Mouse (Mus musculus): ENCODE measurements at regions not wholly inside any gene's neighbourhood (a gene's known extent, or its start where the extent isn't known, plus 50 kb on each side); places are given as distances from the start of the nearest gene placed in this dataset.

DNA sequence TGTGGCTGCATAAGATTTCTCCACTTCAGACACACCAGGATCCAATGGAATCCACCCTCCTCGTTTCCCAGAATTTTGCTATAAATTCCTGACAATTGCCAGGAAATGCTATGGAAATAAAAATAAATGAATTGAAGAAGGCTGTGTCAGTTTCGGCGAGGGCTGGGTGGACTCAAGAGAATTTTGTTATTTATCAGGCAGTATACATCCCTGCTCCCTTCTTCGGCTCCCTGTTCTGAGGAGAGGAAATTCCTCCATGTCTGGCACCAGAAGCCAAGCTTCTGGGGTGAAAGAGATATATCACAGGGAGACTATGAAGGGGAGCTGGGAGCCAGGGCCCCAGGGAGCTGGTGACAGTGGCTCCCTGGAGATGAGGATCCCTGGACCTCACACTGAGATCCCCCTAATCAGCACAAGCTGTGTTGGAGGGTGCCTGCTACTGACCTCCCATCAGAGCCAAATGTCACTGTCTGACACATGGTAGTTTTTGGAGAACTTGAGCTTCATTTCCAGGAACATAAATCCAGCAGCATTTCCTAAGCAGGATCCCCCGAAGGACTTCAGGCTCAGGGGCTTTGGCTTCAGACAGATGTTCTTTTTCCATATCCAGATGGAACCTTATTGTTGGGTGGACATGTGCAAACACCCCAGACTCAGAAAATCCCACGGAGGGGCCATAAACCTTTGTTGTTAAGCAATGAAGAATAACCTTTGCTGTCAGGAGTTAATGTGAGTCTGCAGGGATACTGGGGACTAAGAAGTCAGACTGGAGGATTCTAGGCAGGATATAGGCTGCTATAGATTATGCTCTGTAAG is 248.4 kb upstream of the Igfbp3 start:
- no peak for TF ChIP-seq ZC3H11A (IDR thresholded peaks at IDR 0.05; ENCODE audit: borderline replicate concordance, low read depth, low read length)
- no peak for TF ChIP-seq HCFC1 (IDR thresholded peaks at IDR 0.05; ENCODE audit: borderline replicate concordance, insufficient read depth, low read length)
- no peak for TF ChIP-seq CHD2 (IDR thresholded peaks at IDR 0.05; ENCODE audit: low read depth, low read length)
- TF ChIP-seq MAFK (IDR thresholded peaks at IDR 0.05; ENCODE audit: insufficient read depth, low read depth, low read length), result no peak
